Mouse (Mus musculus) retina, postnatal 1 day (tissue): Measurements from ENCODE around the gene Slc25a15.

Experiments
- DNase-seq: peaks from one replicate; pipeline ENCODE4 v3.0.0-alpha.2; 2012

Gene Slc25a15

GRCm38 (mm10) chr8:22398142-22398951 is at the start of gene Slc25a15:
TSS of gene Slc25a15 (minus strand) at chr8:22398597.
- DNase-seq, result peak; percentile 94

- no peak for DNase-seq
Observed at GRCm38 (mm10) chr8:22411971-22412370, 13.6 kb upstream of the Slc25a15 start.

- DNase-seq, result peak; percentile 96
Observed at GRCm38 (mm10) chr8:22411282-22411702, 12.9 kb upstream of the Slc25a15 start, which contains the start of gene Mrps31. TSS of gene Mrps31 (plus strand) at chr8:22411361.

- DNase-seq, result no peak
Observed at GRCm38 (mm10) chr8:22410688-22411281, 12.4 kb upstream of the Slc25a15 start.

- no peak for DNase-seq
Observed at GRCm38 (mm10) chr8:22405733-22406132, 7.3 kb upstream of the Slc25a15 start.

- DNase-seq, result no peak
Observed at GRCm38 (mm10) chr8:22403235-22403634, 4.8 kb upstream of the Slc25a15 start.

GRCm38 (mm10) chr8:22400593-22400992 is 2.2 kb upstream of the Slc25a15 start:
- no peak for DNase-seq

- DNase-seq, result no peak
Observed at GRCm38 (mm10) chr8:22399285-22399880, 986 bp upstream of the Slc25a15 start.

GRCm38 (mm10) chr8:22397811-22398141 is 621 bp downstream of the Slc25a15 start:
- DNase-seq, result no peak

GRCm38 (mm10) chr8:22395256-22395655 is 3.1 kb downstream of the Slc25a15 start:
- no peak for DNase-seq

GRCm38 (mm10) chr8:22394471-22394870 is 3.9 kb downstream of the Slc25a15 start:
- DNase-seq, result no peak

GRCm38 (mm10) chr8:22390766-22391463 is 7.5 kb downstream of the Slc25a15 start:
- DNase-seq, result no peak

GRCm38 (mm10) chr8:22389874-22390273 is 8.5 kb downstream of the Slc25a15 start:
- no peak for DNase-seq

GRCm38 (mm10) chr8:22385158-22385557 is 13.2 kb downstream of the Slc25a15 start:
- DNase-seq, result no peak

GRCm38 (mm10) chr8:22382824-22383595 is 15.4 kb downstream of the Slc25a15 start:
- DNase-seq, result no peak

GRCm38 (mm10) chr8:22380934-22381333 is 17.5 kb downstream of the Slc25a15 start:
- DNase-seq, result no peak

- peak; percentile 57 for DNase-seq
Observed at GRCm38 (mm10) chr8:22376903-22377302, 21.5 kb downstream of the Slc25a15 start.

GRCm38 (mm10) chr8:22376311-22376710 is 22.1 kb downstream of the Slc25a15 start:
- DNase-seq, result no peak

GRCm38 (mm10) chr8:22359882-22360281 is 38.5 kb downstream of the Slc25a15 start:
- no peak for DNase-seq

- DNase-seq, result no peak
Observed at GRCm38 (mm10) chr8:22359359-22359758, 39.0 kb downstream of the Slc25a15 start.

GRCm38 (mm10) chr8:22335426-22335825 is 63.0 kb downstream of the Slc25a15 start:
- DNase-seq, result no peak
